Mouse (Mus musculus) midbrain, embryonic 14.5 days (tissue): ENCODE measurements around the gene Utp20. TPM values are rescaled to one million over a fixed set of nuclear protein-coding genes. Genes with fewer than 3 reads are reported as not detected.
"Not testable (repeated sequence)": the region's sequence is repeated elsewhere in the genome, so short reads cannot be mapped to it uniquely, and the experiment has no call there.

Source experiments
- ATAC-seq: fragments of 200-750 bp; cut with Nextera tagmentation; 2 replicates; pipeline ENCODE4 v1.8.0; 2017; ENCODE audit warnings: moderate number of reproducible peaks, moderate library complexity; ENCODE audit not compliant: low FRiP score, low TSS enrichment
- DNase-seq: peaks from one replicate; pipeline ENCODE4 v3.0.0-alpha.2; 2015
- H3K27ac ChIP-seq: fragments of 300-500 bp; sonication (generic); replicated peaks from 2 replicates; pipeline ENCODE4 v1.5.1; 2014; ENCODE audit warnings: mild to moderate bottlenecking, low read depth, low read length, moderate library complexity
- H3K27me3 ChIP-seq: fragments of 300-500 bp; sonication (generic); 2 replicates; pipeline ENCODE4 v1.6.1; 2014; ENCODE audit warnings: low read length, control low read depth, mixed read lengths; ENCODE audit not compliant: control insufficient read depth, insufficient read depth
- H3K36me3 ChIP-seq: fragments of 300-500 bp; sonication (generic); 2 replicates; pipeline ENCODE4 v1.6.1; 2014; ENCODE audit warnings: low read length, control low read depth; ENCODE audit not compliant: control insufficient read depth, insufficient read depth
- H3K4me1 ChIP-seq: fragments of 300-500 bp; sonication (generic); 2 replicates; pipeline ENCODE4 v1.6.1; 2014; ENCODE audit warnings: mild to moderate bottlenecking, antibody characterized with exemption, low read length, control low read depth; ENCODE audit not compliant: control insufficient read depth, insufficient read depth
- H3K4me2 ChIP-seq: fragments of 300-500 bp; sonication (generic); 2 replicates; pipeline ENCODE4 v1.6.1; 2014; ENCODE audit warnings: mild to moderate bottlenecking, low read length, moderate library complexity
- H3K4me3 ChIP-seq: fragments of 300-500 bp; sonication (generic); replicated peaks from 2 replicates; pipeline ENCODE4 v1.5.1; 2014; ENCODE audit warnings: low read depth, low read length
- H3K9ac ChIP-seq: fragments of 300-500 bp; sonication (generic); replicated peaks from 2 replicates; pipeline ENCODE4 v1.6.1; 2014; ENCODE audit warnings: mild to moderate bottlenecking, low read length, moderate library complexity
- H3K9me3 ChIP-seq: fragments of 300-500 bp; sonication (generic); 2 replicates; pipeline ENCODE4 v1.6.1; 2016; ENCODE audit warnings: low read length, control low read depth, mixed read lengths; ENCODE audit not compliant: control insufficient read depth
- WGBS: fragments of 180-500 bp; shearing (Covaris S2); extraction: QIAGEN DNeasy Blood & Tissue Kit; methylation state at CpG from one replicate; pipeline ENCODE4 v1.1.7; 2014; 5-methylcytosine and 5-hydroxymethylcytosine counted together
- polyA plus RNA-seq: library from polyadenylated mRNA; unstranded; fragments of >200 nt; fragmentation: Nextera tagmentation; extraction: Ambion mirVana; gene quantifications from 2 replicates; pipeline ENCODE4 v1.2.1, GENCODE M21; 2014

The Utp20 gene
- polyA plus RNA-seq, 1 experiment from 2014 or later, result 12.7 TPM

GRCm38 (mm10) chr10:88834227-88834626 is 7.6 kb upstream of the Utp20 start:
- H3K36me3 ChIP-seq, result no peaks in the 10 kb centered on the region
- no peaks in the 10 kb centered on the region for H3K27me3 ChIP-seq
- WGBS, result 78% methylated on average over 2 of the region's 2 CpGs
- H3K27ac ChIP-seq, result no peak overlapping the region
- H3K4me3 ChIP-seq, result no peak overlapping the region
- DNase-seq (no peak), ATAC-seq (no peak)
- no peak overlapping the region for H3K4me2 ChIP-seq
- no peaks in the 10 kb centered on the region for H3K4me1 ChIP-seq
- H3K9ac ChIP-seq, result no peak overlapping the region
- H3K9me3 ChIP-seq, result no peaks in the 10 kb centered on the region

GRCm38 (mm10) chr10:88828361-88828760 is 1.8 kb upstream of the Utp20 start:
- peaks cover 2% of the 10 kb centered on the region; the same call in 1 of the 2 replicates for H3K36me3 ChIP-seq
- H3K4me2 ChIP-seq, result no peak overlapping the region
- H3K4me1 ChIP-seq, result peaks cover 9% of the 10 kb centered on the region; the same call in 1 of the 2 replicates
- H3K9me3 ChIP-seq, result no peaks in the 10 kb centered on the region
- no peak overlapping the region for H3K4me3 ChIP-seq
- DNase-seq, result no peak
- H3K27ac ChIP-seq, result no peak overlapping the region
- no peaks in the 10 kb centered on the region for H3K27me3 ChIP-seq
- no peak overlapping the region for H3K9ac ChIP-seq
- no peak for ATAC-seq

DNA sequence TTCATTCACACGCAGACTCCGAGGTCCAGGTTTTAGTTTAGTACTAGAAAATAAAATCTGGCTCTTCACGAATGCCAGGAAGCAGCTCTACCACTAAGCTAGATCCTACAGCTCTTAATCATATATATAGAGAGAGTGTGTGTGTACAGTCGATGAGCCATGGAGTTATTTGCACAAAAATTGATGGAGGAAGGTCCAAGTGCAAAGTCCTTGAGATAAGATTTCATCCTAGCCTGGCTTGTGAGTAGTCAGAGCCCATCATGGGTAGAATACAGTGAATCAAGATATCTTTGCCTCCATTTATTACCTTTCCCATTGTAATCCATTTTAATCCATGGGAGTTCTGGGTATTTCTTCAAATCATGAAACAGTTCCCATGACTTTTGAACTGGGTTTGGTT is 992 bp upstream of the Utp20 start:
- no peak overlapping the region for H3K9ac ChIP-seq
- H3K27me3 ChIP-seq, result no peaks in the 10 kb centered on the region
- peaks cover 6% of the 10 kb centered on the region; the same call in 1 of the 2 replicates for H3K36me3 ChIP-seq
- peak overlapping the region; percentile 80 for H3K4me2 ChIP-seq
- no peak for DNase-seq
- H3K9me3 ChIP-seq, result no peaks in the 10 kb centered on the region
- ATAC-seq, result no peak
- peaks cover 9% of the 10 kb centered on the region; the same call in 1 of the 2 replicates for H3K4me1 ChIP-seq
- H3K4me3 ChIP-seq, result peak overlapping the region; percentile 86
- no peak overlapping the region for H3K27ac ChIP-seq
- 91% methylated on average over 4 of the region's 4 CpGs for WGBS

DNA sequence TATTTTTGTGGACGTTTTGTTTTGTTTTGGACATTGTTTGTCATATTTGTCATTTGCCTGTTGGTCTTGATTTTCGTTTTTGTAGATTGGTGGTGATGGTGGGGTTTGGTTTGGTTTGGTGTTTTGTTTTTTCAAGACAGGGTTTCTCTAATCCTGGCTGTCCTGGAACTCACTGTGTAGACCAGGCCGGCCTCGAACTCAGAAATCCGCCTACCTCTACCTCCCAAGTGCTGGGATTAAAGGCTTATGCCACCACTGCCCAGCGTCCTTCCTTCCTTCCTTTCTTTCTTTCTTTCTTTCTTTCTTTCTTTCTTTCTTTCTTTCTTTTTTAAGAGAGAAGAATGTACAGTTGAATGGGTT is 323 bp upstream of the Utp20 start:
- DNase-seq, H3K36me3 ChIP-seq, H3K27me3 ChIP-seq, H3K27ac ChIP-seq, H3K9me3 ChIP-seq, H3K4me1 ChIP-seq: not testable (repeated sequence)
- peak overlapping the region; percentile 51; the same call in 1 of the 2 replicates for H3K9ac ChIP-seq
- peak overlapping the region; percentile 80 for H3K4me2 ChIP-seq
- ATAC-seq, result peak; percentile 56; the same call in 1 of the 2 replicates
- under 1% methylated on average over 6 of the region's 6 CpGs for WGBS
- H3K4me3 ChIP-seq, result peak overlapping the region; percentile 86

DNA sequence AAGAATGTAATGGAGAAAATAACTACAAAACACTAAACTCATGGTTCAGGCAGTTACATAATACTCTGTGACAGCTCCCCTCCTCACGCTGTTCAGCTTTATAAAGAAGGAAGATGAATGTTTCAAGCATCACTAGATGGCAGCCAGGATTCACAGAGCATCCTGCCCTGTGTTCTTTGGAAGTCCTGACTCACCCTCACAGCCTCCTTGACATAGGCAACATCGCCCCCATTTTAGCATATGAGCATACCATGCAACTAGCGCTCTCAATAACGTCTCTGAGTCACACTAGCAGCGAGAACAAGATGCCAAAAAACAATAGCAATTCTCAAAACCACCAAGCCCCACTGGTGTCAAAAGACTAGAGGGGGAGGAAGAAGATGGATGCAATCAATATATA is 9.3 kb downstream of the Utp20 start:
- Histone ChIP-seq H3K27me3 (no peaks in the 10 kb centered on the region), H3K4me3 (no peak overlapping the region), H3K4me1 (no peaks in the 10 kb centered on the region), H3K9me3 (no peaks in the 10 kb centered on the region), H3K9ac (no peak overlapping the region), H3K27ac (no peak overlapping the region), H3K4me2 (no peak overlapping the region), H3K36me3 (peaks cover 64% of the 10 kb centered on the region)
- DNase-seq (no peak), ATAC-seq (no peak)
- WGBS, result 91% methylated on average over 5 of the region's 5 CpGs

DNA sequence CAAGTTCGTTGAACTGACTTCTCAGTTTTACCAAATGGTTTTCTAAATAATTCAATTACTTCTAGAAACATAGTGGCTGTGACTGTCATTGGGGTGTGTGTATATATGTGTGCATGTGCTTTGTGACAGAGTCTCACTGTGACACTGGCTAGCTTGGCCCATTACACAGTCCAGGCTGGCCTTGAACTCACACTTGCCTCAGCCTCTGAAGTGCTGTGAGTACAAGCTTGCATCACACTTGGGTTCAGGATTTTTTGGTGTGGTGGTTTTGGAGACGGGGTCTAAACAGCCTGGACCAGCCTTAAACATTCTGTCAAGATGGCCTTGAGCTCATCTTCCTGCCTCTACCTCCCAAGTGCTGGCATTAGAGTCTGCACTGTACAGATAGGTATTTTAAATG is 11.3 kb downstream of the Utp20 start:
- 93% methylated on average over 2 of the region's 2 CpGs for WGBS

GRCm38 (mm10) chr10:88811704-88812103 is 14.9 kb downstream of the Utp20 start:
- WGBS, result 94% methylated on average over 5 of the region's 5 CpGs
- peaks cover 76% of the 10 kb centered on the region for H3K36me3 ChIP-seq
- no peak overlapping the region for H3K4me2 ChIP-seq
- H3K9me3 ChIP-seq, result no peaks in the 10 kb centered on the region
- H3K4me3 ChIP-seq, result no peak overlapping the region
- no peak overlapping the region for H3K27ac ChIP-seq
- ATAC-seq, result no peak
- no peak overlapping the region for H3K9ac ChIP-seq
- DNase-seq, result no peak
- H3K27me3 ChIP-seq, result no peaks in the 10 kb centered on the region
- H3K4me1 ChIP-seq, result no peaks in the 10 kb centered on the region

More for the DNA sequence above, 11.3 kb downstream of the Utp20 start:
- Histone ChIP-seq H3K36me3 (peaks cover 69% of the 10 kb centered on the region), H3K4me1 (no peaks in the 10 kb centered on the region), H3K4me3 (no peak overlapping the region), H3K27ac (no peak overlapping the region), H3K9me3 (no peaks in the 10 kb centered on the region), H3K4me2 (no peak overlapping the region), H3K9ac (no peak overlapping the region), H3K27me3 (no peaks in the 10 kb centered on the region)
- DNase-seq (no peak), ATAC-seq (no peak)

GRCm38 (mm10) chr10:88802236-88802635 is 24.4 kb downstream of the Utp20 start:
- Histone ChIP-seq H3K9me3 (no peaks in the 10 kb centered on the region), H3K36me3 (peaks cover 54% of the 10 kb centered on the region), H3K4me1 (no peaks in the 10 kb centered on the region), H3K4me2 (no peak overlapping the region), H3K9ac (no peak overlapping the region), H3K4me3 (no peak overlapping the region), H3K27ac (no peak overlapping the region), H3K27me3 (no peaks in the 10 kb centered on the region)
- WGBS, result 94% methylated on average over 3 of the region's 3 CpGs
- ATAC-seq, result no peak
- DNase-seq, result no peak

DNA sequence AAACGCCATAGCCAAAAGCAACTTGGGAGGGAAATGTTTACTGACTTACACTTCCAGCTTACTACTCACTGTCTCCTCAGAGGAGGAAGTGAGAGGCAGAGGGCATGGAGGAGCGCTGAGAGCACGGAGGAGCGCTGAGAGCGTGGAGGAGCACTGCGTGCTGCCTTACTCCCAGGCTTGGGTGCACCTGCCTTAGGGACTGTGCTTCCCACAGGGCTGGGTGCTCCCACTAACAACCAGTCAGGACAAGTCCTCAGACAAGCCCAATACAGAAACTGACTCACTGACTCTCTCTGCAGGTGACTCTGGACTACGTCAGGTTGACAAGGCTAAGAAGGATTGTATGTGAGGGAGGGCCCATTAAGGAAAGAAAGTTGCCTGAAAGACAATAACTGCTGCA is 27.2 kb downstream of the Utp20 start:
- H3K27ac ChIP-seq, result no peak overlapping the region
- WGBS, result 91% methylated on average over 7 of the region's 7 CpGs

More for the DNA sequence above, 27.2 kb downstream of the Utp20 start:
- Histone ChIP-seq H3K9ac (no peak overlapping the region), H3K27me3 (no peaks in the 10 kb centered on the region), H3K4me1 (no peaks in the 10 kb centered on the region), H3K36me3 (peaks cover 63% of the 10 kb centered on the region), H3K9me3 (no peaks in the 10 kb centered on the region), H3K4me3 (no peak overlapping the region), H3K4me2 (no peak overlapping the region)
- ATAC-seq (no peak), DNase-seq (no peak)
